ENCODE assay signal across 1 mouse cellular context in genomic region chr7:127874812-127875626, GRCm38 (mm10).
TF ChIP-seq lines count a peak whose summit lies in the region.

No protein-coding gene starts in this region.

TF ChIP-seq in MEL, 35 proteins besides CTCF, POLR2A, EP300 and RAD21:
- TF ChIP-seq CHD1 (IDR thresholded peaks at IDR 0.05; ENCODE audit: low read depth, low read length) (peak; percentile 53; the same call in 1 of the 2 replicates), GABPA (IDR thresholded peaks at IDR 0.05; ENCODE audit: low read depth, low read length) (no peak), ZNF384 (IDR thresholded peaks at IDR 0.05; ENCODE audit: low read depth, low read length) (peak; percentile 80), MXI1 (IDR thresholded peaks at IDR 0.05; ENCODE audit: low read depth, low read length) (peak; percentile 15; the same call in 1 of the 2 replicates)
